Mouse (Mus musculus) adipocyte (in vitro differentiated cells): Measurements from ENCODE around the gene Olfr666.
"Not testable (repeated sequence)": the region's sequence is repeated elsewhere in the genome, so short reads cannot be mapped to it uniquely, and the experiment has no call there.

Experiments
- DNase-seq: peaks from one replicate; pipeline ENCODE4 v3.0.0-alpha.2; 2016; ENCODE audit warnings: low spot score

The Olfr666 gene

GRCm38 (mm10) chr7:104895852-104896251, at the start of gene Olfr666:
TSS of gene Olfr666 (minus strand) at chr7:104895952.
- DNase-seq, result no peak

- no peak for DNase-seq
Measured at GRCm38 (mm10) chr7:104933940-104934339, 38.2 kb upstream of the Olfr666 start, which contains the start of gene Olfr669. TSS of gene Olfr669 (plus strand) at chr7:104934240.

- DNase-seq, result no peak
Measured at GRCm38 (mm10) chr7:104927957-104928356, 32.2 kb upstream of the Olfr666 start, which contains the start of gene Olfr668. TSS of gene Olfr668 (minus strand) at chr7:104928057.

GRCm38 (mm10) chr7:104921382-104921781, 25.6 kb upstream of the Olfr666 start, which contains the start of gene Olfr667:
TSS of gene Olfr667 (minus strand) at chr7:104921482.
- DNase-seq, result no peak

- DNase-seq, result no peak
Measured at GRCm38 (mm10) chr7:104877731-104878130, 18.0 kb downstream of the Olfr666 start, which contains the start of gene Olfr665. TSS of gene Olfr665 (plus strand) at chr7:104878031.

GRCm38 (mm10) chr7:104861381-104861780, 34.4 kb downstream of the Olfr666 start:
- peak; percentile 31 for DNase-seq

GRCm38 (mm10) chr7:104857683-104858082, 38.1 kb downstream of the Olfr666 start:
- DNase-seq, result no peak

GRCm38 (mm10) chr7:104856709-104857108, 39.0 kb downstream of the Olfr666 start, which contains the start of gene Usp17la:
TSS of gene Usp17la (plus strand) at chr7:104857009.
- not testable (repeated sequence) for DNase-seq

- peak; percentile 8 for DNase-seq
Measured at GRCm38 (mm10) chr7:104855248-104855750, 40.5 kb downstream of the Olfr666 start.

- DNase-seq, result not testable (repeated sequence)
Measured at GRCm38 (mm10) chr7:104851546-104851945, 44.2 kb downstream of the Olfr666 start.

- DNase-seq, result no peak
Measured at GRCm38 (mm10) chr7:104843731-104844287, 51.9 kb downstream of the Olfr666 start.

- DNase-seq, result no peak
Measured at GRCm38 (mm10) chr7:104842503-104842902, 53.2 kb downstream of the Olfr666 start, which contains the start of gene Usp17lb. TSS of gene Usp17lb (minus strand) at chr7:104842603.
